8 mouse cellular contexts compared by ENCODE assay signal in the genomic region with DNA sequence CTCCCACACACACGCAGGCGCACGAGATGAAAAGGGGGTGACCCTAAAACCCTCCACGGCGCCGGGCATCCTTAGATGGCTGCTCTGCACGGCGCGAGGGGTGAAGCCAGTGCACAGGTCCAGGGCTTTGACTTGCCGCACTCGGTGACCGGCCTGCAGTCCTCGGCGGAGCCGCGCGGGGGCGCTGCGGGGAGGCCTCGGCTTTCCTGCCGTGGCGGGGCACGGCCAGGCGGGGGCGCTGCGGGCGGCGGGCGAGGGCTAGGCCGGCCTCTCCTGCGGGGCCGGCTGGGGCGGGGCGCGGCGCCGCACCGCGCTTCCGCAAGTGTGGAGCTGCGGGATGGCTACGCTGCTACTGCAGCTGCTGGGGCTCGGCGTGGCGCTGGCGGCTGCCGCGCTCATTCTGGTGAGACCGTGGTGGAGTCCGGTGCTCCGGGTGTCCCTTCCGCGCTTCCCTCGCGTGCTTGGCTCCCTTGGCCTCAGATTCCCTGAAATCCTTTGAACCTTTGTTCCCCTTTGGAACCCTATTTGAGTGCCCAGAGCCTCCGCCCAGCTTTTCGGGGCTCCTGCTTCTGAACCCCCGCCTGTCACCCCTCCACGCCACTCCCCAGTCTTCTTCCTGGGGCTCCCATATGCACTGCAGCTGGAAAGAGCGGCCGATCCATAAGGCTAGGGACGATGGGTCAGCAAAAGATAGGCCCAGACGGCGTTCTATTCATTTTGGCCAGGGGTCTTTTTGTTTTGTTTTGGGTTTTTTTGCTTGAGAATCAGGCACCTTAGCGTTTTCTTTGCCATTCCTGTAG. TPM values are rescaled to one million over a fixed set of nuclear protein-coding genes. Genes with fewer than 3 reads are reported as not detected.
A peak's percentile ranks its signal among the peaks of the same experiment; 100 is the strongest.
DNase-seq lines count a peak whose midpoint lies in the region; ATAC-seq and TF ChIP-seq lines count a peak whose summit lies in the region.

A gene (minus strand): TSS at position 147 of the 800 bp plus-strand sequence.
A gene (plus strand): TSS at position 293 of the 800 bp plus-strand sequence.

- TF ChIP-seq CTCF in E14TG2a.4 (conservative IDR thresholded peaks at IDR 0.05; ENCODE audit: low read length) = no peak
- TF ChIP-seq CTCF in liver, postnatal 0 days (IDR thresholded peaks at IDR 0.05; ENCODE audit: low read depth) = peak; percentile 94
- peak; percentile 99 for TF ChIP-seq CTCF in testis, adult 2 months (IDR thresholded peaks at IDR 0.05; ENCODE audit: control insufficient read depth, insufficient read depth, insufficient replicate concordance, low read depth, low read length)

- peak within 1 kb of the TSS; percentile 55 for H3K4me2 ChIP-seq in forebrain, embryonic 15.5 days (replicated peaks)
- H3K4me2 ChIP-seq in liver, postnatal 0 days (ENCODE audit: low read depth, low read length) = peak within 1 kb of the TSS; percentile 93
- H3K4me2 ChIP-seq in neural tube, embryonic 13.5 days = peak within 1 kb of the TSS; percentile 89

- ATAC-seq in forebrain, embryonic 15.5 days (replicated peaks) = peak; percentile 95
- ATAC-seq in liver, postnatal 0 days = peak; percentile 85
- peak; percentile 95 for ATAC-seq in neural tube, embryonic 13.5 days (ENCODE audit: low read depth)

- peaks cover 52% of the 10 kb centered on the region for H3K36me3 ChIP-seq in E14TG2a.4 (ENCODE audit: insufficient read depth, low read length)
- H3K36me3 ChIP-seq in forebrain, embryonic 15.5 days = peaks cover 32% of the 10 kb centered on the region
- H3K36me3 ChIP-seq in liver, postnatal 0 days (replicated peaks; ENCODE audit: insufficient read depth, low read length) = peaks cover 25% of the 10 kb centered on the region
- peaks cover 34% of the 10 kb centered on the region for H3K36me3 ChIP-seq in neural tube, embryonic 13.5 days
- no peaks in the 10 kb centered on the region for H3K36me3 ChIP-seq in testis, adult 2 months (ENCODE audit: control insufficient read depth, insufficient read depth, low read length)

- peak within 1 kb of the TSS; percentile 98 for H3K27ac ChIP-seq in forebrain, embryonic 15.5 days (replicated peaks)
- H3K27ac ChIP-seq in liver, postnatal 0 days (ENCODE audit: low read depth) = peak within 1 kb of the TSS; percentile 99
- peak within 1 kb of the TSS; percentile 99 for H3K27ac ChIP-seq in neural tube, embryonic 13.5 days (replicated peaks)
- H3K27ac ChIP-seq in testis, adult 2 months (ENCODE audit: control insufficient read depth, insufficient read depth, low read depth, low read length) = peak within 1 kb of the TSS; percentile 83

- H3K4me3 ChIP-seq in E14TG2a.4 (replicated peaks; ENCODE audit: low read length) = peak within 1 kb of the TSS; percentile 95
- peak within 1 kb of the TSS; percentile 66 for H3K4me3 ChIP-seq in forebrain, embryonic 15.5 days
- H3K4me3 ChIP-seq in liver, postnatal 0 days (ENCODE audit: low read depth, low read length) = peak within 1 kb of the TSS; percentile 90
- peak within 1 kb of the TSS; percentile 82 for H3K4me3 ChIP-seq in neural tube, embryonic 13.5 days
- peak within 1 kb of the TSS; percentile 90 for H3K4me3 ChIP-seq in testis, adult 2 months (ENCODE audit: control insufficient read depth, low read depth, low read length)

- peaks cover 22% of the 10 kb centered on the region for H3K4me1 ChIP-seq in E14TG2a.4 (replicated peaks; ENCODE audit: low read depth, low read length)
- H3K4me1 ChIP-seq in forebrain, embryonic 15.5 days = peaks cover 22% of the 10 kb centered on the region
- H3K4me1 ChIP-seq in liver, postnatal 0 days (ENCODE audit: insufficient read depth) = peaks cover 11% of the 10 kb centered on the region
- peaks cover 20% of the 10 kb centered on the region for H3K4me1 ChIP-seq in neural tube, embryonic 13.5 days (replicated peaks)
- H3K4me1 ChIP-seq in testis, adult 2 months (ENCODE audit: control insufficient read depth, insufficient read depth, low read length) = peaks cover 3% of the 10 kb centered on the region

- WGBS in forebrain, embryonic 15.5 days = under 1% methylated on average over 65 of the region's 65 CpGs
- under 1% methylated on average over 64 of the region's 65 CpGs for WGBS in liver, postnatal 0 days (ENCODE audit: insufficient replicate concordance)
- WGBS in neural tube, embryonic 13.5 days = under 1% methylated on average over 61 of the region's 65 CpGs

- H3K27me3 ChIP-seq in E14TG2a.4 (ENCODE audit: insufficient read depth, low read length) = no peaks in the 10 kb centered on the region
- H3K27me3 ChIP-seq in forebrain, embryonic 15.5 days = no peaks in the 10 kb centered on the region
- no peaks in the 10 kb centered on the region for H3K27me3 ChIP-seq in liver, postnatal 0 days (ENCODE audit: insufficient read depth, low read length)
- no peaks in the 10 kb centered on the region for H3K27me3 ChIP-seq in neural tube, embryonic 13.5 days
- H3K27me3 ChIP-seq in testis, adult 2 months (ENCODE audit: control insufficient read depth, insufficient read depth, low read length) = no peaks in the 10 kb centered on the region

- peak within 1 kb of the TSS; percentile 95 for H3K9ac ChIP-seq in forebrain, embryonic 15.5 days (replicated peaks)
- peak within 1 kb of the TSS; percentile 88 for H3K9ac ChIP-seq in liver, postnatal 0 days (replicated peaks)
- peak within 1 kb of the TSS; percentile 97 for H3K9ac ChIP-seq in neural tube, embryonic 13.5 days

- peak; percentile 93 for DNase-seq in cerebellum, adult 11 months
- peak; percentile 95 to 96 for DNase-seq in heart, postnatal 14 days
- DNase-seq in layer of hippocampus, adult 11-12 months (ENCODE audit: low spot score) = peak; percentile 91
- DNase-seq in liver, postnatal 0 days = peak; percentile 95

- H3K9me3 ChIP-seq in E14TG2a.4 (ENCODE audit: low read length) = no peaks in the 10 kb centered on the region
- H3K9me3 ChIP-seq in forebrain, embryonic 15.5 days = no peaks in the 10 kb centered on the region
- no peaks in the 10 kb centered on the region for H3K9me3 ChIP-seq in liver, postnatal 0 days (ENCODE audit: low read length)
- no peaks in the 10 kb centered on the region for H3K9me3 ChIP-seq in neural tube, embryonic 13.5 days

- peak; percentile 56; the same call in 1 of the 2 replicates for TF ChIP-seq POLR2A in testis, adult 2 months (IDR thresholded peaks at IDR 0.05; ENCODE audit: control insufficient read depth, low read depth, low read length)

- no peak for TF ChIP-seq EP300 in liver, postnatal 0 days (IDR thresholded peaks at IDR 0.05; ENCODE audit: low read depth)

- intact Hi-C loops in heart, postnatal 14 days (cut with DNase I) = loop anchor here (2.0 to 5.0 kb wide), 3 partner anchors 43 to 327 kb away; a partner anchor contains a TSS

RNA-seq across cellular contexts. Expression of the first gene that starts in this region (rescaled TPM):
- 91.2 and 93.1 TPM in 2 replicates for polyA plus RNA-seq in forebrain, embryonic 15.5 days (2015; fragmentation: Nextera tagmentation; extraction: Ambion mirVana)
- 10 to 100 TPM; 17.3 to 22.3 TPM for total RNA-seq in heart, postnatal 14 days (2021)
- 38.7 and 42.7 TPM in 2 replicates for polyA plus RNA-seq in liver, postnatal 0 days (2015; fragmentation: Nextera tagmentation; extraction: Ambion mirVana)
- polyA plus RNA-seq in neural tube, embryonic 13.5 days (2015; fragmentation: Nextera tagmentation; extraction: Ambion mirVana) = 58.9 and 69.9 TPM in 2 replicates
- 10.4 and 13.0 TPM in 2 replicates for polyA plus RNA-seq in testis, adult 2 months (2012; rRNA removed)

RNA-seq across cellular contexts. Expression of the second gene that starts in this region (rescaled TPM):
- polyA plus RNA-seq in forebrain, embryonic 15.5 days (2015; fragmentation: Nextera tagmentation; extraction: Ambion mirVana) = 51.1 and 51.6 TPM in 2 replicates
- 10 to 100 TPM; 11.9 to 12.0 TPM for total RNA-seq in heart, postnatal 14 days (2021)
- polyA plus RNA-seq in liver, postnatal 0 days (2015; fragmentation: Nextera tagmentation; extraction: Ambion mirVana) = 41.4 and 43.4 TPM in 2 replicates
- 46.4 and 50.0 TPM in 2 replicates for polyA plus RNA-seq in neural tube, embryonic 13.5 days (2015; fragmentation: Nextera tagmentation; extraction: Ambion mirVana)
- polyA plus RNA-seq in testis, adult 2 months (2012; rRNA removed) = 5.7 TPM in 2 replicates

Comparison
In these comparisons a context has a peak if more than half of its experiments do, and no peak if none do; other contexts are left out.
1. Peak in every context shown above with its lines: DNase-seq, ATAC-seq, H3K4me3 ChIP-seq and H3K27ac ChIP-seq.